Mouse (Mus musculus): ENCODE results near the gene Prkcb.

Gene Prkcb

DNA sequence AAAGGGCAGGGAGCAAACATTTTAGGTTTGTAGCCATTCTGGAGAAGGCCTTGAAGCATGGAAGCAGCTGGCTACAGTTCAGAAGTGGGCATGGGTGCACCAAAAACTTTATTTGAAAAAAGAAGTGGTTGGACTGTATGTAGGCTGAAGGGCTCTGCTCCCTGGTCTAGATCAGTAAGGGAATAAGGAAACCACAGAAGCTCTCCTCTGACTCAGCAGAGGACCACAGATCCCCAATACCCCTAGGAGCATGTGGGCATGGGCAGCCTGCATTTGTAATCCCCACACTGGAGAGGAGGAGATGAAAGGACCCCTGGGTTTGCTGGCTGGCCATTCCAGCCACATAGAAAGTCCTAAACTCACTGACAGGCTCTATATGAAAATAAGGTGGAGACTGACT is 88.3 kb downstream of the Prkcb start:
- no peak for DNase-seq

DNA sequence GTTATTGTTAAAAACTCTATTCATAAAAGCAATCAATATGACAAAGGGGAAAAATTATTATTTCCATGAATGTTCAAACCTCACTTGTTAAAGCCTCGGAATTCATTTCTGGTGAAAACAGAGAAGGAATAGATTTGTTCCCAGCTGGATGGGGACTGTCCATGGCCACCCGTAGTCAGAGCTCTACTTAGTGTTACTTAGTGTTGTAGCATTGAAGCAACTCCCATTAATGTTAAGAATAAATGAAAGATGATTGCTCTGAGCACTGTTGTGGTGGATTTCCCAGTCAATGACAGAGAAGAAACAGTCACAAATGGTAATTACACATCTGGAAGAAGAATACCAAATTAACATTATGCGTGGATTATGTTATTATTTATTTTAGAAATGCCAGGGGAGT is 89.4 kb downstream of the Prkcb start:
- no peak for DNase-seq

DNA sequence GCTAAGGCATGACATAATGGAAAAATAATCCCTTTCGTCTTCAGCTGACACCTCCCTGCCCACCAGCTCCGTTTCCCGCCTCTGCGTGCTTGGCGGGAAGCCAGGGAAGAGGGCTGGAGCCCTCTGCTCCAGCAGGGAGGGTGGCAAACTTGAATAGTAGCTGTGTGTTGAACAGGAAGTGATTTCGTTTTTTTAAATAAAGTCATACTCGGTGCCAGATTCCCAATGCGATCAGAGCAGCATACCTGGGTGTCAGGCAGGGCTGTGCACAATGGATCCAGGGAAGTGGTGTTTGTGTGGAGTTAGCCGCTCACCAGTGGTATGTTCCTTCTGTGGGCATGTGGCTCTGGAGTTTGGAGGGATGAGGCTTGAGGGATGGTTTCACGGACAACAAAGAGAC is 89.9 kb downstream of the Prkcb start:
- DNase-seq: no peak

DNA sequence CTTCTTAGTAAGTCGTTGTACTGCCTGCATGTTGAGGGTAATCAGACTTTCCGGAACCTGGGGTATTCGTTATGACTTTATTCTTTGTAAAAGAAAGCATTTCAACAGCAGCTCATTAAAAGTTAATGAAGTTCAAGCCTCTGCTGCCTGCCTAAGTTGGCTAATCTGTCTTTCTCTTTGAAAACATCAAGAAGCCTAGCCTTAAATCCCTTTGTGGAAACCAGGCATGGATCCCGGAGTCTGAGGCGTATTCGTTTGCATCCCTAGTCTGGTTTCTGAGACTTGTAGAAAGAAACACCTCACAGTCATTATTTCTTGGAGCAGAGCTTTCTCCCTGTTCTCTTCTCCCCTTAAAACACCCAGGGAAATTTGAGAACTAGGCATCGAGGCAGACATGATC is 90.7 kb downstream of the Prkcb start:
- DNase-seq: no peak

DNA sequence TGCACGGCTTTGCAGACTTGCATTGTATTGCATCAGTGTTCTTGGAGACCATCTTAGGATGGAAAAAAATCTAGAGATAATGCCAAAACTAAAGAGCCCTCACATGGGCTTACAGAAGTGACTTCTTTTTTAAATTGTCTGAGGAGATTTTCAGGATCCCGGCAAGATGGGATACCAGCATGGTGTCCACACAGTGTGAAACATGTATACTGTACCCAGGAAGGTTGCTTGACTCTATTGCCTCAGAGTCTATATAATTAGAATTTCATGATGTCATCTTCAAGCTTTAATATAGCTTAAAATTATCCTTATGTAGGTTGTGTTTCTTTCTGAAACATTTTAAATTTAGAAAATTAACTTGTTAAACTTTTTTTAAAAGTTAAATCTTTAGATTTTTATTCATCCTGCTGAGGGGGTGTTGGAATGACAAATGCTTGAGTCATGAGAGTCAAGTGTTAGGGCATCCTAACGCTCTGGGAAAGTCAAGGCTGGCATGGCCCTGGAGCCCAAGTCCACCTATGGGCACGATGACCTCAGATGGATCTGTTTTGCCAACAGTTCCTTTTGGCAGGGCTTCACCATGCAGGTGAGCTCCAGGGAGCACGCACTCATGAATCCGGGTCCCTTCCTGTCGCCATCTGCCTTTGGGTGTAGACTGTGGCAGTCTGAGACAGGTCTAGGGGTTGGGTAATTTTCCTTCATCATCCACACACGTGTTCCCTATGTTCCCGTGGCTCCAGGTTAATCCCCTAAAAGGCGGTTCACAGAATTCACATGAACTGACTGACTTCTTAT is 92.0 kb downstream of the Prkcb start:
- no peak for DNase-seq

DNA sequence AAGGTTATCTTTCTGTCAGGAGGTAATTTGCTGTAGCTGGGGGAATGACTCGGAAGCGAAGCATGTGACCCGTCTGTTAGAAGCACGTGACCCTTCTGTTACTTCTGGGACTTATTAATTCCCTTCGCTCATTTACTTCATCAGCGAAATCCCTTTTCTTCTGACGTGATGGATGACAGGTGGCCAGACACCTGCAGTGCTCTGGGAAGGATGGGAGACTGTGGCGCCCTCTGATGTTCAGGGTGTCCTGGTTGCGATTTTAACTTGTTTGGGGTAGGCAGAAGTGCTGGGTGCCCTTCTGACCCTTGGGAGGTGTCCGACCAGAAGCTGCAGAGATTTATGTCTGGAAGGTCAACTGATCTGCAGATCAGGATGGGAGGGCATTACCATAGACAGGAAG is 93.0 kb downstream of the Prkcb start:
- DNase-seq: no peak

DNA sequence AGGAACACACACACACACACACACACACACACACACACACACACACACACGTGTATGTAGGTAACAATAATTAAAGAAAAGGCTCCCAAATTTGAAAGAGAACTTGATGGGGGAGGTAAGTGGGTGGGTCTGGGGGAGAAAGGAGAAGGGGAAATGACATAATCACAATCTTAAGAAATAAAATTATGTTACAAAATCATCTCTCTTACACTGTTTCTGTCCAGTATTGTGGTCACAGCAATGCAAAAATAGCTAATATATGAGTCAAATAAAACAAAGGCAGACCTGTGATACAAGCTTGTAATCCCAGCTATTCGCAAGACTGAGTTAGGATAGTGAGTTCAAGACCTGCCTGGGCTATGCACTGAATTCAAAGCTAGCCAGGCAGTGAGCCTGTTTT is 94.7 kb downstream of the Prkcb start:
- no peak for DNase-seq

DNA sequence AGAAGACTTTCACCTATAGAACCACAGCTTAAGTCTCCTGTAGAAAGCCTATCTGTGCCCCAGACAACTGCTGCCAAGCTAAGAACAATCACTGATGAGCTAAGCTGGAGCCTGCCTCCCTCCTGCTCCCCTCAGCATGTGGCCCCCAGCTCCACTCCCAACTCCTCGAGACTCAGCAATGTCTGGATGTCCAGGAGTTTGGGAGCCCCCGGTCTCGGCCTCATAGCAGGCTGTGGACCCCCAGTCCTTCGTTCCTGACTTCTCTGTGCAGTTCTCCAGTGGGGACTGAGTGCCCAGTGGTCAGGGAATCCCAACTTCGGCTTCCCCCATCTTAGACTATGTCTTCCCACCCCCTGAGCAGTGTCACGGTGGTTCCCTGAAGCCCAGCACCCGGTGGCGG is 96.3 kb downstream of the Prkcb start:
- DNase-seq: no peak

DNA sequence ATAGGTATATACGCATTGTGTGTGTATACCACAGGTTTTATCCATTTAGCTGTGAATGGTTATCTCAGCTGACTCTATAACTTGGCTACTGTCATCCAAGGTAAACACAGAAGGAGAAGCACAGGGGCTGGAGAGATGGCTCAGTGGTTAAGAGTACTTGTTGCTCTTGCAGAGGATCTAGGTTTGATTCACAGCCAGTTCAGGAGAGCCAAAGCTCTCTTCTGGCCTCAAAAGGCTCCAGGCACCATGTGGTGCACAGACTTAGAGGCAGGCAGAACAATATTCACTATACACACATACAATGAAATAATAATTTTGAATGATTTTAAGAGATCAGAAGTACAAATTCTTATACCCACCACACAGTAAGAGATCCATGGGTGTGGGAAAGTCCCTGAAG is 98.0 kb downstream of the Prkcb start:
- no peak for DNase-seq

DNA sequence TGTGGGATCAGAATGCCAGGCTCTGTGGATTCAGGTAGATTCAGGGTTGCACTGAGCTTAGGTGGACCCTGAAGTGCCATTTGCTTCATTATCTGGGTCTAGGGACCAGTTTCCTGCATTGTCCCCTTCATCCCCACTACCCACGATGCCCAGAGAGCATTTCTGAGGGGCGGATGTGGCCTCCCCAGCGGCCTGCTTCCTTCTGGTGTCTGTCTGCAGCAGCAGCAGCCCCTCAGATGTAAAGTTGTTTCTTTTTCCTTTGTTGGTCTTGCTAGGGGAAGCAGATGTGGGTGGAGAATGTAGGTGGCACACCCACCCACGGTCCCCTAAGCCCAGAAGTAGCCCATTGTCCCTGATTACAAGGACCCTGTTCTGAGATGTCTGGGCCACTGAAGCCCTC is 99.3 kb downstream of the Prkcb start:
- peak; percentile 45 to 50 for DNase-seq

DNA sequence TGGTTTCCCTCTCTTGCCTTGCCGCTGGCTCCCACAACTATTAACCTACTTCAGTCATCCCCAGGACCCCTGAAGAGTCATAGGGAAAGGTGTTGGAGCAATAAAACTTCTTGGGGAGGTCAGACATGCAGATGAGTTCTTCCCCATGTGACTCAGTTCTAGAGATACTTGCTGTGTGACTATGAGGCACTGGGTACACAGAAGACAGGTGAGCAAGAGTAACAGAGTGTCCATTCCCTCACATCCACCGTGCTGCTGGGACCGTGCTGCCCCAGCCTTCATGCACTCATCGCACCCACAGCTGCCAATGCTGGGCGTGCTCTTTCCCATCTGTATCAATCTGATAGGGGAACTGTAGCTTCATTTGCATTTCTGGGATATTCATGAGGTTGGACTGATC is 100.3 kb downstream of the Prkcb start:
- no peak for DNase-seq

DNA sequence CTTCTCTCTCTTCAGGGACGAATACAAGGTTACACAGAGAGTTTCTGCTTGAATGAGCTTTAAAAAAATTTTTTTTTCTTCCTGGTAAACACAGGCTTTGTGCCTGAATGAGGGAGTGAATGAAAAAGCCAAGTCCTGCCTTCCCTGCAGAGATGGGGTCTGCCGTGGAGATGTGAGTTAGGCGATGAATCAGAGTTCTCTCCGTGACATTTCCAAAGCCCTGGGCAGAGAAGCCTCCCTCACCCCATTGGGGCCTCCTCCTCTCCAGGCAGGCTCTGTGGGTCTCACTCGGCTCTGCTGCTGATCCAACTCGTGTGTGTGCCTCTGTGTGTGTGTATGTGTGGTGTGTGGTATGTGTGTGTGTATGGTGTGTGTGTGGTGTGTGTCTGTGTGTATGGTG is 101.1 kb downstream of the Prkcb start:
- DNase-seq: peak in 1 of 2 experiments; percentile 24

DNA sequence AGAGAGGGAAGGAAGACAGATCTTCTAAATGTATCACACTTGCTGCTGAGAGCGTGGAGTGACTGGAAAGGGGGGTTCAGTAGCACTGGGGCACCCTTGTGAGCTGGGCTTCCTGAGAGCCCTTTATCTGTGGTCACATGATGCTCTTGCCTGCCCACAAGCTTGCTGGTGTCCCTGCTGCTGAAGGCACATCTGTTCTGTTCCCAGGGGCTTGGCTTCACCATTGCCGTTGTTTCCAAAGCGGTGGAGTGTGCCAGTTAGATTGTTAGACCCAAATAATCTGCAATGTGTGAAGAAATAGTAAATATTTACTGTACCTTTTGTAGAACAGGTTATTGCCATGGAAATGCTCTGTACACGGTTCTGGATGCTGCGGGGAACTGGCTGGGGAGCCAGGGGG is 101.6 kb downstream of the Prkcb start:
- peak in 1 of 2 experiments; percentile 38 for DNase-seq

DNA sequence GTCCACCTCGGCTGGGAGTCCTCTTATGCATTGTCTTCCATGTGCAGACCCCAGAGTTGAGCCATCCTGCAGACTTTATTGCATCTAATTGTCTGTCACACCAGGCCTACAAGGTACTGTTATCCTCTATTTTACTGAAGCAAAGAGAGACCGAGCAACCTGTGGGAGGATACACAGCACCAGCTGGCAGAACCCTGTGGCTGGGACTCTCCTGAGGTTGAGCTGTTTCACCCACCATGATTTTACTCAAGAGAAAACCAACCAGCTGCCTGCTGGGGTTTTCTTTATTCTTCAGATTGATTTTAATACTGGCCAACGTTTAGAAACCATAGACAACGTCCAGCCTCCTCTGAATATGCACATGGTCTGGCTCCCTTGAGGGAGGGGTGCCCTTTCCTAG is 102.1 kb downstream of the Prkcb start:
- DNase-seq: no peak

DNA sequence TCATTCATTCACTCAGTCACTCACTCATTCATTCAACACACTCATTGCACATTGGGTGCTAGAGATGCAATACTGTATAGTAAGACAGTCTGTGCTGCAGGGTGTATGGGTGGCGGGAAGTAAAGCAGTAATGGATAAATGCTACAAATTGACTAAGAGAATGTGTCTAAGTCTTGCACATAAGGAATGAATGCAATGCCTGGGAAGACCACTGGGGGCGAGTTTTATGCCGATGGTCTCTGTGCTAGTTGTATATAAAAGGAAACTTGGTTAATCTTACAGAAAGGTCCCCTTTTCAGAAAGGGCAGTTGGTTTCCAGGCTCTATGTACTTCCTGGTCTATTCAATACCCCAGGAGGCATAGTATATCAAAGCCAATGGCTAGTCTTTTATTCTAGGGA is 102.8 kb downstream of the Prkcb start:
- peak in 1 of 2 experiments; percentile 50 for DNase-seq

DNA sequence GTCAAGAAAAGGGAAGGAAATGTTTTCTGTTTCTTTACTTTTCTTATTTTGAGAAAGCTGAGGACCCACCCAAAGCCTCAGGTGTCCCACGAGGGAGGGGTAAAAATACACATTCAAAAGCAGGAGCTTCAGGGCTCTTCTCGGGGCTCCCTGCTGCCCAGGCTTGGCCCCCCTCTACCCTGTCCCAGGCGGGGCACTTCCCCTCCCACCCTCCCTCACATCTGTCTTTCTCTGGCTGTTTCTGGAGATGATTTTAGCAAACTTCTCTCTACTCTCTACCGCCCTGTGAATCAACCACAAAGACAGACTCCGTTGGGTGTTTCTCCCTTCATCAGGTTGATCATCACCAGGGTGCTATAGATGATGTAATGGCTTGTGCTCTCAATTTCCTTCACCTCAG is 105.4 kb downstream of the Prkcb start:
- DNase-seq: peak; percentile 32 to 57

DNA sequence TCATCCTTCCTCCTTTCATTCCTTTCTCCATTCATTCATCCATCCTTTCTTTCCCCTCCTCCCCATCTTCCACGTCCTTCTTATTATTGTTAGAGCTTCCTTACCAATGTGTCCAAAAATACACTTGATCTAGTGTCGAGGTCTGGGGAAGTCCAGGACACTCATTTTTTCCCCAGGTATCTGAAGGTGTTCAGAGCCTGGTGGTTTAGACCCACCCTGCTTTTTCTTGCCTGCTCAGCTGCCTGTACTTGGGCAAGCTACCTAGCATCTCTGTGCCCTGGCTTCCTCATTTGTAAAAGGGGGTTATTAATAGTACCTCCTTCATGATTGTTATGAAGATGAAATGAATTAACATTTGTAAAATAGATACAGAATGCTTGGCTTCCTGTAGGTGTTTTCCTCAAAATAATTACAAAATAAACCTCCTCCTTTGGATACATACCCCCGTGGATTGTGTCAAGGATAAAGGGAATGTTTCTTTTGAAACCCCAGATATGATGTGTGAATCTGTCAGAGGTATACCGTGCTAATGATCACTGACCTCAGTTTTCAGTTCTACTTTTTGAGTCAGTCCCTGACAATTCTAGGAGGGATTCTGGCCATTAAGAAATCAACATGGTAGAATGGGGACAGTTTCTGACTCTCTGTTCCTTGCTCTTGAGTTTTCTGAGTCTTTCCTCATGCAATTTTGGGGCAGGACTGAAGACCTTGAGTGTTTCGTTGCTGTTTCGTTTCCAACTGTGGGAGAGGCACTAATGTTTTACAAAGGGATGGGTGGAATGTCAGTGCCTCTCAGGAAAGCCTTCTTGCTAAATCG is 106.8 kb downstream of the Prkcb start:
- no peak for DNase-seq

DNA sequence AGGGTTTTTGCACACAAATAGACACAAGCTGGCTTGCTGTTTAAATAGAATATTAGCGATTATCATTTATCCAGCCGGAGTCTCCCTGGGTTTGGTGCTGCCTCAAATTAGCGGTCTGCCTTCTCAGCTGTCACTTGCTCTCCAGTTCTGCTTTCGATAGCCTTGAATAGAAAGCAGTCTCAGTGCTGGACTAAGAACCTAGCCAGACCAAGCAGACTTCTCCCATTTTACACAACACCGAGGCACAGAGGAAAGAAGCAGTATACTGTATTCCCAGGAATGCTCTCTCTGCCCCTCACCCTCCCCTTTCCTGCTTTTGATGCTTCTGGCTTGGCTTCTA is 107.4 kb downstream of the Prkcb start:
- DNase-seq: no peak

DNA sequence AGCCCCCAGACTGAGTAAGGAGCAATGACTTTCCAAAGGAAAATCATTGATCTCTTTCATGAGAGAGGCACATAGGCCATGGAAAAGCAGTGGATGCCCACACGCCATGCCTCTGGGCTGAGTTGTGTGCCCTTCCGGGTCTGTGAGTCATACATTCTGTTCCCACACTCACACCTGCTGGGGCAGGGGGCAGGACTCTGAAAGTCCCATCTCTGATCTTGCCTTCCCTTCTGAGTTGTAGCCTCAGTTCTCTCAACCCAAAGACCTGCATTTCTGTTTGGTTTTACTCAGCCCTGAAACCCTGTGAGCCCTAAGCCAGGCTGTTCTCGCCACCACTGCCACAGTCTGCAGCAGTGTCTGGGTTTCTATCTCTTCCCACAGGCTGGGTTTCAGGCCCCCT is 109.1 kb downstream of the Prkcb start:
- no peak for DNase-seq

DNA sequence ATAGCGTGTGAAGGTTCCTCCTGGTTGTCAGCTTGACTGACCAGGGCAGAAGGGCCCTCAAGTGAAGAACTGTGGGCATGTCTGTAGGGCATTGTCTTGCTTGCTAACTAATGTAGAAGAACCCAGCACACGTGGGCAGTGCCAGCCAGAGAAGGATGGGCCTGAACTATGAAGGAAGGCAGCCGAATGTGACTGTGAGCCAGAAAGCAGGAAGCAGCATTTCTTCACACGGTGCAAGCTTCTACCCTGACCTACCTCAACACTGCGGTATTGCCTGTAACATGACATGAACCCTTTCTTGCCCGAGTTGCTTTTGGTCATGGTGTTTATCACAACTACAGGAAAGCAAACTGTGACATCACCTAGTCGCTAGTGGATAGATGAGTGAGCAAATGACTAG is 113.5 kb downstream of the Prkcb start:
- peak; percentile 38 to 47 for DNase-seq

DNA sequence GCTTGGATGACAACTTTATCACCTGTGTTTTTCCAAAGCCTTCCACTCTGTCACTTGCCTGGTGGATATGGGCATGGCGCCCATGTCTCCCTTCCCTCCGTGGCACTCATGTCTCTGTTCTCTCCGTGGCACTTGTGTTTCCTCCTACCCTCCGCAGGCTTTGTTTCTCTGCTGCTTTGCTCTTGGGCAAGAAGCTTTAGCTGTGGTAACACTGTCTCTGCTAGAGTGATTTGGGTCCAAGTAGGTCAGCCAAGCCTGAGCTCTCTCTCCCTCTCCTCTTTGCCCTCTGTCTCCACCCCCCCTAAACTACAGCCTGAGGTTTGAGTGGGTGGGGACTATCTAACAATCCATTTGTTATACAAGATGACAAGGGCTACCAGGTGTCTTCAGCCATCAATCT is 114.8 kb downstream of the Prkcb start:
- DNase-seq: no peak

DNA sequence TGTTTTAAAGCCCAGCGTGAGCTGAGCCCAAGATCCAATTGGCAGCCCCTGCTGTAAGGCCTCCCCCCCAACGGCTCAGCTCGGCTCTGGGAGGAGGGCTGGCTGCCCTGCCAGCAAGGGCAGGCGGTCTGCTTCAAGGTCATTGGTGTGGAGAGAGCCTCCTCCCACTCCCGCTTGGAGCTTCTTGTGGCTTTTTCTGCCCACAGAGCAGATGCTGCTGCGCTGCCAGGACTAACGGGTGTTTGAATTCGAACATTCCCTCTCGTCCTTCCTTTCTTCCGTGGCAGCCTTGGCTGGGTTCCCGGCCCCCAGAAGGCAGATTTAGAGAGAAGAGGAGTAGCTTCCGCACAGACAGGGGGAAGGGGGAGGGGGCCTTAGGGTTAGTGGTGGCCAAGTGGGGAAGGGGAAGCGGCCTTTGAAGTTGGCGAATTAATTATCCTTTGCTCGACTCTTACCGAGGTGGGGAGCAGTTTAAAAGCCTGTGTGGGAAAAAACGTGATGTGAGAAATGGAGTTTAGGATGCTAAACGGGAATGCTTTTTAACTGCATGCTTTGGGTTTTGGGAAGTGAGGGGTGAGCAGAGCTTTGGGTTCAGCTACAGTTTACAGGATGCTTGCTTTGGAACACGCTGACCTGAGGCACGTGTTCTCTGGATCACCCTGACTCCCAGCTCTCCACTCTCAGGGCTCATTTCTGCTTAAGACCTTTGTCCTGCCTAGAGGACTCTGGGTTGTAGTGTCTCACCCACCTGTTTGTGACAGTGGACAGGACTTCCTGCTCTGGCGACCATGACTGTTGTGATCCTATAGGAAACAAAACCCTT is 116.2 kb downstream of the Prkcb start:
- DNase-seq: peak in 1 of 2 experiments; percentile 29

DNA sequence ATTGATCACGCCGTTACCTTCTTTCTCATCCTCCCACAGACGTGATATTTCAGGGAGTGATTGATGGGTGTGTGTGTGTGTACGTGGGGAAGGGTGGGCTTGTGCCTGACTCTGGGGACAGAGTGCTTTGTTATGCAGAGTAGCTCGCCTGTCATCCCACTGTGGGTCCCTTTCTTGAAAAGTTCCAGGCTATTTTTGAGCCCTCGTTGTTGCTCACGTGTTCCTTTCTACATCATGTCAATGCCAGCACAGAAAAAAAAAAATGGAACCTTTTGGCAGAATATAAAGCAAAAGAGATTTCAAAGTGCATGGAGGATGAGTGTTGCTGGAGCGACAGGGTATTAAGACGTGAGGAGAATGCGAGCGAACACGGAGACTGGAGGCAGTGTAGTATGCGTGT is 118.1 kb downstream of the Prkcb start:
- DNase-seq: no peak

DNA sequence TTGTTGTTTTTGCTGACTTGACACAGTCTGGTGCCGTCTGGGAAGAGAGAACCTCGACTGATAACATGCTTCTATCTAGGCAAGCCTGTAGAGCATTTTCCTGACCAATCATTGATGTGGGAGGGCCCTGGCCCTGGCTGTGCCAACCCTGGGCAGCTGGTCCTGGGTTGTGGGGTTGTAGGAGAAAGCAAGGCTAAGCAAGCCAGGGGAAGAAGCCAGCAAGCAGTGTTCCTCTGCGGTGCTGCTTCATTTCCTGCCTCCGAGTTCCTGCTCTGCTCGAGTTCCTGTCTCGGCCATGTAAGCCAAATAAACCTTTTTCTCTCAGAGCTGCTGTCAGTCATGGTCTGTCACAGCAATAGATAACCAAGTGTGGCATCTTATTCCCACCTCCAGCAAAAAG is 121.4 kb downstream of the Prkcb start:
- no peak for DNase-seq
